Mouse (Mus musculus): ENCODE data around the gene Txlnb.
"Not testable (repeated sequence)": the region's sequence is repeated elsewhere in the genome, so short reads cannot be mapped to it uniquely, and the experiment has no call there.

The Txlnb gene

GRCm38 (mm10) chr10:17795767-17796631 is at the start of gene Txlnb:
Gene Txlnb, plus strand, starts transcription at chr10:17796226.
- no peak for DNase-seq

- DNase-seq: no peak
Observed at GRCm38 (mm10) chr10:17752478-17752877, 43.5 kb upstream of the Txlnb start.

GRCm38 (mm10) chr10:17759772-17760171 is 36.3 kb upstream of the Txlnb start:
- DNase-seq: no peak

GRCm38 (mm10) chr10:17760750-17761613 is 35.0 kb upstream of the Txlnb start:
- DNase-seq: no peak

GRCm38 (mm10) chr10:17761652-17762051 is 34.4 kb upstream of the Txlnb start:
- no peak for DNase-seq

GRCm38 (mm10) chr10:17762946-17763345 is 33.1 kb upstream of the Txlnb start:
- DNase-seq: no peak

- no peak for DNase-seq
Observed at GRCm38 (mm10) chr10:17769856-17770255, 26.2 kb upstream of the Txlnb start.

GRCm38 (mm10) chr10:17772364-17772763 is 23.7 kb upstream of the Txlnb start:
- DNase-seq: no peak

GRCm38 (mm10) chr10:17774366-17774765 is 21.7 kb upstream of the Txlnb start:
- DNase-seq: no peak

- DNase-seq: no peak
Observed at GRCm38 (mm10) chr10:17775079-17775478, 20.9 kb upstream of the Txlnb start.

GRCm38 (mm10) chr10:17776684-17777083 is 19.3 kb upstream of the Txlnb start:
- DNase-seq: not testable (repeated sequence)

GRCm38 (mm10) chr10:17786771-17787170 is 9.3 kb upstream of the Txlnb start:
- DNase-seq: no peak

- DNase-seq: no peak
Observed at GRCm38 (mm10) chr10:17787938-17788337, 8.1 kb upstream of the Txlnb start.

GRCm38 (mm10) chr10:17788347-17788746 is 7.7 kb upstream of the Txlnb start:
- no peak for DNase-seq

GRCm38 (mm10) chr10:17793926-17794325 is 2.1 kb upstream of the Txlnb start:
- DNase-seq: no peak

GRCm38 (mm10) chr10:17794443-17794842 is 1.6 kb upstream of the Txlnb start:
- DNase-seq: no peak

GRCm38 (mm10) chr10:17795227-17795626 is 799 bp upstream of the Txlnb start:
- no peak for DNase-seq

- DNase-seq: no peak
Observed at GRCm38 (mm10) chr10:17796846-17797631, 1.0 kb downstream of the Txlnb start.

- no peak for DNase-seq
Observed at GRCm38 (mm10) chr10:17797681-17798080, 1.7 kb downstream of the Txlnb start.

- DNase-seq: no peak
Observed at GRCm38 (mm10) chr10:17801788-17802187, 5.8 kb downstream of the Txlnb start.

- no peak for DNase-seq
Observed at GRCm38 (mm10) chr10:17808526-17808925, 12.5 kb downstream of the Txlnb start.

GRCm38 (mm10) chr10:17815052-17815451 is 19.0 kb downstream of the Txlnb start:
- DNase-seq: no peak

GRCm38 (mm10) chr10:17820422-17820821 is 24.4 kb downstream of the Txlnb start:
- DNase-seq: not testable (repeated sequence)
